Mouse (Mus musculus) left cerebral cortex, postnatal 25 days (tissue): ENCODE data around the gene Ginm1. TPM values are rescaled to one million over a fixed set of nuclear protein-coding genes. Genes with fewer than 3 reads are reported as not detected.

Experiments used
- DNase-seq, 2 experiments: peaks; one replicate each; pipeline ENCODE4 v3.0.0; 2022; ENCODE audit warnings: low spot score in 2 of 2, mixed read lengths in 1 of 2
- intact Hi-C: fragments of 180-260 bp; cut with DNase I; formaldehyde crosslinking; loops from one replicate; pipeline ENCODE4 v1.15.1; 2025
- microRNA-seq, 2 experiments: library from miRNA; unstranded; fragments of <30 nt; microRNA quantifications; one replicate each; pipeline ENCODE4 v1.2.0; 2022
- total RNA-seq, 2 experiments: library from RNA; stranded (reverse); gene quantifications; 2 replicates each; pipeline ENCODE4 v1.2.3; 2021

Gene Ginm1
- total RNA-seq, 2 experiments from 2014 or later = 15.8 to 19.0 TPM

DNA sequence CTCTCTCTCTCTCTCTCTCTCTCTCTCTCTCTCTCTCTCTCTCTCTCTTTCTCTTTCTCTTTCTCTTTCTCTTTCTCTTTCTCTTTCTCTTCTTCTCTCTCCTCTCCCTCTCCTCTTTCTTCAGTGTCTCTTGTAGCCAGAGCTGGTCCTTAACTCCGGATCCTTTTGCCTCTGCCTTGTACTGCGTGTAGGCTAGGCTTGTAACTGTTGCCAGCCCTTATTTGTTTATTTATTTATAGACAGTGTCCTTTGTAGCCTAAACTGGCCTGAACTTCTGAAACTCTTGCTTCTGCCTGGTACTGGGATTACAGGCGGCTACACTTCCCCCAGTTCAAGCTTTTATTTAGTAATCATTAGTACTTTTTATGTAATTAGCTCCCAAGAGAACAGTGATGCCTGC, 65.6 kb downstream of the Ginm1 start:
- intact Hi-C loops = no loop called here
- DNase-seq = no peak

DNA sequence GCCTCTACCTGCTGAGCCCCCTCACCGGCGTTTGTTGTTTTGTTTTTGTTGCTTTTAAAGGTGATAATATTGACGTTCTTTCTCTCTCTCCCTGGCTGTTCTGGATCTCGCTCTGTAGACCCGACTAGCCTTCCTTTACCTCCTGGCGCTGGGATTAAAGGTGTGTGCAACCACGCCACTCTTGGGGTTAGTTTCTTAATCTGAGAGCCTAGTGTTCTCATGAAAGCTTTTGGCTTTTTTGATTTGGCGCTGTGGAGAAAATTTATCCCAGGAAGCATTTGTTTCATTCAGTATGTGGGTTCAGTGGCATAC, 66.2 kb downstream of the Ginm1 start:
- intact Hi-C loops = no loop called here
- no peak for DNase-seq

DNA sequence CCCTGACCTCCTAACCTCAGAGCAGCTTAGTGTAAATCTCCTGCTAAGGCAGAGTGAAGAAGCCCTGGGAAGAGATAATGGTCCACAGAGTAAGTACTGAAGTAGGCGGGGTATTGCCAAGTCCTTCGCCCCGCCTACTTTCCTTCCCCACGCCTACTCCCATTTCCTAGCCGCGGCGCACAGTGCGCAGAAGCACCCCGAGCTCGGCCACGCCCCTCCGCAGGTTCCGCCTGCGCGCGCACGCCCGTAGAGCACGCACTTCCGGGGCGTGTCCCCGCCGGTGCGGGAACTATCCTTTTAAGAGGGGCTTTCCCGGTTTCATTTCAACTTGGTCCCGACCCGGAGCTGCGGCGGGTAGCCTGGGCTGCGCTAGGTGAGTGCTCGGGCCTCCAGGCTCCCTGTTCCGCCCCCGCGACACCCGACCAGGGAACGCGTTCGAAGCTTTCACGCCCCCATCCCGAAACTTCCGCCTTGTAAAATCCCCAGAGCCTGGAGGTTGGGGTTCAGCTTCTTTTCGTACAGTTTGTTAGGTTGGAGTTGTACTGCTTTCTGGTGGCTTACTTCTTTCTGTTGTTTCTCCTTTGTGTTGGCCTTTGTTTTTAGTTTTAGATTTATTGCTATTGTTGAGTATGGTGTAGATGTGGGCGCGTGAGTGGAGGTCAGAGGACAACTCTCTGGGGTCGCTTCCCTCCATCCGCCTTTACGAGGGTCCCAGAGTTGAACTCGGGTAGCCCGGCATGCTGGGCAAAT, 66.7 kb downstream of the Ginm1 start, which contains the start of gene Katna1:
Katna1 (plus strand) TSS at position 250 of the 750 bp plus-strand sequence.
- DNase-seq = peak; percentile 91 to 93
- intact Hi-C loops = no loop called here

Small RNA genes lying within 50 kb of the gene (microRNA-seq; reads per million reads assigned to microRNA genes)
- 0.25 to 0.34 reads per million in 2 experiments for gene Mir5104

Other genes starting within 250 kb of the Ginm1 start
- gene Lrp11, start 203.0 kb downstream of the Ginm1 start, total RNA-seq = 100 to 1,000 TPM; 144 to 148 TPM
- 1 to 10 TPM; 4.1 to 4.2 TPM for gene Nup43, start 125.3 kb downstream of the Ginm1 start, total RNA-seq
- gene Pcmt1, start 111.7 kb downstream of the Ginm1 start, total RNA-seq = 100 to 1,000 TPM; 174 to 185 TPM
- gene Lats1, start 111.6 kb downstream of the Ginm1 start, total RNA-seq = 10 to 100 TPM; 33.7 to 33.9 TPM
- 10 to 100 TPM; 15.6 to 16.3 TPM for gene Katna1, start 66.8 kb downstream of the Ginm1 start, total RNA-seq
- 10 to 100 TPM; 32.9 to 33.7 TPM for gene Ppil4, start 67 bp upstream of the Ginm1 start, total RNA-seq
- gene Zc3h12d, start 39.6 kb upstream of the Ginm1 start, total RNA-seq = under 1 TPM; 0.11 to 0.14 TPM
- gene Tab2, start 163.4 kb upstream of the Ginm1 start, total RNA-seq = 10 to 100 TPM; 53.1 to 54.6 TPM